Mouse (Mus musculus) cortical plate, adult 2 months (tissue): ENCODE measurements at regions not wholly inside any gene's neighbourhood (a gene's known extent, or its start where the extent isn't known, plus 50 kb on each side); places are given as distances from the start of the nearest gene placed in this dataset.
"Not testable (repeated sequence)": the region's sequence is repeated elsewhere in the genome, so short reads cannot be mapped to it uniquely, and the experiment has no call there.

Source experiments
- H3K27ac ChIP-seq: fragments of 200-500 bp; 2 replicates; pipeline ENCODE4 v1.5.1; 2012; ENCODE audit warnings: low read length, control low read depth, inconsistent platforms; ENCODE audit not compliant: insufficient read depth
- H3K4me1 ChIP-seq: fragments of 200-500 bp; 2 replicates; pipeline ENCODE4 v1.6.1; 2011; ENCODE audit warnings: low read length; ENCODE audit not compliant: control insufficient read depth, insufficient read depth
- H3K4me3 ChIP-seq: fragments of 200-500 bp; 2 replicates; pipeline ENCODE4 v1.5.1; 2011; ENCODE audit warnings: mild to moderate bottlenecking, low read length, control low read depth; ENCODE audit not compliant: insufficient read depth
- CTCF ChIP-seq: fragments of 200-500 bp; IDR thresholded peaks from 2 replicates; pipeline ENCODE4 v1.5.1; 2011; ENCODE audit warnings: mild to moderate bottlenecking, control low read depth, low read length; ENCODE audit not compliant: insufficient read depth; ENCODE audit errors: extremely low read depth
- POLR2A ChIP-seq: fragments of 200-500 bp; IDR thresholded peaks from 2 replicates; pipeline ENCODE4 v1.6.1; 2011; ENCODE audit warnings: mild to moderate bottlenecking, low read length, control low read depth; ENCODE audit not compliant: insufficient read depth; ENCODE audit errors: extremely low read depth

DNA sequence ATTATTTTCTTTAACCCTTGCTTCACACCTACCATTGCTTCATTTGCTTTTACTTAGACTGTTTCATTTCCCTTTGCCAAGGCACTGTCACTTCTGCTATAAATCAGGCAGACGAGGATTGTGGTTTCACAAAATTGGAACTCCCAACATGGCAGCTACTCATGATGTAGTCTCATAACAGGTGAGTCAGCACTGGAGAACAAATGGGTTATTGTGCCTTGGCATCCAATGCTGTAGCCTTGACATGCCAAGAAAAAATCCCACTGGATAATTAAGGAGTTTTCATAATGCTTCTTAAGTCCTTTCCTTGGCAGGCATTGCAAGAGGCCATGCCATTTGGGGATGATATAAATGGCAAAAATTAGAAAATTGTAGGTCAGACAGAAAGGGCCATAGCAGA, 73.1 kb upstream of the Emcn start:
- Histone ChIP-seq H3K4me1 (no peaks in the 10 kb centered on the region), H3K27ac (no peak overlapping the region), H3K4me3 (no peak overlapping the region)
- TF ChIP-seq CTCF (no peak), POLR2A (no peak)

DNA sequence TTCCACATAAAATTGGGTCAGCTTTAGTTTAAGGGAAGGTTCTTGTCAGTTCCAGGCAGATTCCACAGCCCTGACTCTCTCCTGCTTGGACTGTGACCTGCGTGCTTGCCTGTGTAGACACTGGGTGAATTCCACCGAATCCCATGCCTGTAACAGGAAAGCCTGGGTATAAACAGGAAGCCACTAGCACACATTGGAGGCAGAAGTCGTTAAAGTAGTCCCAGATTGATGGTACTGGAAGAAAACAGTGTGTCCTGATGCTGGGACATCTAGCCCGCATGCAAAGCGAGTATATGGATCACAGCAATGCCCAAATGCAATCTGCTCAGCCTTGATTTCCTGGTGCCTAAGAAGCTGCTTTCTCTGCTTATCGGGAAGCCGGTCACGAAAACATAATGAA, 65.4 kb upstream of the Emcn start:
- no peak for TF ChIP-seq POLR2A
- TF ChIP-seq CTCF: no peak
- Histone ChIP-seq H3K27ac (no peak overlapping the region), H3K4me1 (no peaks in the 10 kb centered on the region), H3K4me3 (no peak overlapping the region)

DNA sequence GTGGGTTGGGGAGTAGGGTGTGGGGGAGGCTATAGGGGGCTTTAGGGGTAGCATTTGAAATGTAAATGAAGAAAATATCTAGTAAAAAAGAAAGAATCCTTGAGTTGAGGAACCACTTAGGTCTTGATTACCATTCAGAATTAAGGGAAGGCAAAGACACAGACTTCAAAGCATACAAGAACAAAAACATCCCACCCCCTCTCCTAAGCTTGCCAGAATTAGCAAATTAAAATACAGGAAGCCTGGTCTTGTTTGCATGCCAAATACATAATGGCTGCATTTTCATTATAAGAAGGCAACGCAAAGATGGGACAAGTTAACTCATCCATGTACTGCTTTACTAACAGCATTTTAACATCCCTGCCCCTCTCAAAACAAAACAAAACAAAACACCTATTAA, 61.6 kb upstream of the Emcn start:
- Histone ChIP-seq H3K27ac (no peak overlapping the region), H3K4me1 (no peaks in the 10 kb centered on the region), H3K4me3 (no peak overlapping the region)

DNA sequence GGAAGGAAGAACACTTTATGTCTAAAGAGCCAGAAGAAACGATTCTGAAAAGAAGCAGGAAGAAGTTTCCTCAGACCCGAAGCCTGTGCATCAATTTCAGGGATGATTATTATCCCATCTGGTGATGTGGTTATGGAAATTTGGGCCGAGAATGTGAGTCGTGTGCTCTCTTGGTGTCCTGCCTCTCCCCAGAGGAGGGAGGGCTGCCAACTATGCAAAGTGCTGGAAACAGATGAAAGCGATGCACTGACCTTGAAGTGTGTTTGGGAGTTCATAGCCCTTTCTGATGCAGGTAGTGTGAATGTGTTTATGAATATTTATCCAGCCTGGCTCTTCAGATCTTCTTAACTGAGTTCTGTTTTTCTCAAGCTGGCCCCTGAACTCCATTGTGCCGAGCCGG, 59.8 kb upstream of the Emcn start:
- Histone ChIP-seq H3K27ac (no peak overlapping the region), H3K4me1 (no peaks in the 10 kb centered on the region), H3K4me3 (no peak overlapping the region)
- TF ChIP-seq POLR2A: no peak
- TF ChIP-seq CTCF: no peak

More for the DNA sequence above, 61.6 kb upstream of the Emcn start:
- TF ChIP-seq POLR2A (no peak), CTCF (no peak)

DNA sequence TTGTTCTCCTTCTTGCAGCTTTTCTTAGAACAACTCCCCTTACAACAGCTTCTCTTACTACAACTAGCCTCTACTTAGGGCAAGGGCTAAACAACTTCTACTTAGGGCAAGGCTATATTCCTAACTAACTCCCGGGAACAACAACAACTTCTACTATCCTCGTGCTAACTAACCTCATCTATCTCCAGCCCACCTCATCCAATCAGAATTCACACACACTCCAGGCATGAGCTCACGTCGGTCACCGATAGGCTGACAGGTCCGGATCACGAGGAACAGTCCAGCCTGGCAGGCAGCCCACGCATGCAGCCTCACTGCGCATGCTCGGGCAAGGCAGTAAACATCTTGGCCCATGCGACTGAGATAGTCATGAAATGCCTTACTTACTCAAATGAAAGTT, 53.3 kb upstream of the Emcn start:
- H3K27ac ChIP-seq, H3K4me1 ChIP-seq, H3K4me3 ChIP-seq: not testable (repeated sequence)

DNA sequence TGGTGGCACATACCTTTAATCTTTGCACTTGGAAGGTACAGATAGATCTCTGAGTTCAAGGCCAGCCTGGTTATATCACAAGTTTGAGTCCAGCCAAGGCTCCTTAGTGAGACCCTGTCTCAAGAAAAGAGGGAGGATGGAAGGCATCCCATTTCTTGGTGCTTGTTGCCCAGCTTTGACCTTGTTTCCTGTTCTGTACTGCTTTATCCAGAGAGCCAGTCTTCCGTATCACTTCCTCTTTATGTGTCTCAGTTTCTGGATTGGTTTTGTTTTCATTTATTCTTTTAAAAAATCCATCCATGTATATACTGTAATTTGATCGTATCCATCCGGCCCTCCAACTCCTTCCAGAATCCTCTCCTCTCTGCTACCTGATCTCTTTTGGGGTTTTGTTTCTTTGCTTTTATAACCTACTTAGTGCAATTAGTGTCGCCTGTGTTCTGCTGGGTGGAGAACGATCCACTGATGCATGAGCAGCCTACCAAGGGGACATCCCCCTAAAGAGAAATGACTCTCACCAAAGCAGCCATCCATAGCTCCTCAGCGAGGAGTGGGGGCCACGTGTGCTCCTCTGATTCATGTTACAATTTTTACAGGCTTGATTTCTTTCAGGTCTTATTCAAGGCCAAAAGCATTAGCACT, 52.4 kb upstream of the Emcn start:
- Histone ChIP-seq H3K27ac (no peak overlapping the region), H3K4me3 (no peak overlapping the region), H3K4me1 (no peaks in the 10 kb centered on the region)
- TF ChIP-seq POLR2A (no peak), CTCF (no peak)

DNA sequence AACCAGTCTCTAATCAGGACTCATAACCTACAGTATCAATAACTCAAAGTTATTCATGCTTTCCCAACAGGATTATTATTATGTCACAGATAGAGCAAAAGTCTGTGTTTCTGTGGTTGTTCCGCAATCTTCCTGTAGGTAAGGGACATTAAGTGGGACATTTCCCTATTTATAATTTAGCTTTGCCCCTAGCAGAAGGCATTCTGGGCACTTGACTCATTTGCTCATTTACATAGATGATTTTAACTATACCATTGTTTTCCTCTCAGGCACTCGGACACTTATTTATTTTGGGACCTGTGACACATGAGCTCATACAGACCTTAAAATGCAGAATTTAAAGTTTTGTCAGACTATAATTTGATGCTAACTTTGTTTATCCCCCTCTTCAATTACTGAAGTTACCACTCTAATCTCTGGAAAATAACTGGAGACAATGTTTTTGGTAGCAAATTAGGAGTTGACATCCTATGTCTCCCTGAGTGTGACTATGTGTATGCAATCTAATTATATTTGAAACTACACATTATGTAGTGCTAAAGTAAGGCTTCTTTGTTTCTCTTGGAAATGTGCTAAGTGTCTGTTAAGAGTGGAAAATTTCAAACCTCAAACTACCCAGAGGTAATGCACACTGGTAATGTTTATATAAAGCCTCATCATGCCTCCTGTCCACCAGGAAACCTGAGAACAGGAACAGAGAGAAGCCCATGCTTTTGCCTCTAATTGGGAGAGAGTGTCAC, 51.8 kb upstream of the Emcn start:
- TF ChIP-seq POLR2A: no peak
- no peak for TF ChIP-seq CTCF
- Histone ChIP-seq H3K4me1 (no peaks in the 10 kb centered on the region), H3K4me3 (no peak overlapping the region), H3K27ac (no peak overlapping the region)

DNA sequence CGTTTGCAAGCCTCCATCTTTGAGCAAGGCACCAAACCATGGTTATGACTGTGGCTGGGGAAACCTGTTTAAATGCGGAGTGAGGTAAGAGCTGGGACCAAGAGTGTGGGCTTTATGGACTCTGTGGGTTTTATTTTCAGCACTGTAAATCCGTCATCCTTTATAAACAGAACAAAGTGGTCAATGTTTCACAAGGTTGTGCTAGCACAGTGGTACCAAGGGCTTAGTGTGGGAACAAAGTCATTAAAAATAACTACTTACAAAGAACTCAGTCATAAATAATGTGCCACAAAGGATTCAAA, 51.2 kb upstream of the Emcn start:
- TF ChIP-seq CTCF (no peak), POLR2A (no peak)
- Histone ChIP-seq H3K4me3 (no peak overlapping the region), H3K4me1 (no peaks in the 10 kb centered on the region)

More for the DNA sequence above, 51.2 kb upstream of the Emcn start:
- no peak overlapping the region for H3K27ac ChIP-seq
